Mouse (Mus musculus) natural killer cell, adult 2 months (primary cell): Measurements from ENCODE around the gene Hoxc5.
A peak's percentile ranks its signal among the peaks of the same experiment; 100 is the strongest.

Experiments used
- DNase-seq, 2 experiments: peaks; one replicate each; pipeline ENCODE4 v3.0.0; 2022; ENCODE audit warnings: low spot score in 2 of 2

Gene Hoxc5

DNA sequence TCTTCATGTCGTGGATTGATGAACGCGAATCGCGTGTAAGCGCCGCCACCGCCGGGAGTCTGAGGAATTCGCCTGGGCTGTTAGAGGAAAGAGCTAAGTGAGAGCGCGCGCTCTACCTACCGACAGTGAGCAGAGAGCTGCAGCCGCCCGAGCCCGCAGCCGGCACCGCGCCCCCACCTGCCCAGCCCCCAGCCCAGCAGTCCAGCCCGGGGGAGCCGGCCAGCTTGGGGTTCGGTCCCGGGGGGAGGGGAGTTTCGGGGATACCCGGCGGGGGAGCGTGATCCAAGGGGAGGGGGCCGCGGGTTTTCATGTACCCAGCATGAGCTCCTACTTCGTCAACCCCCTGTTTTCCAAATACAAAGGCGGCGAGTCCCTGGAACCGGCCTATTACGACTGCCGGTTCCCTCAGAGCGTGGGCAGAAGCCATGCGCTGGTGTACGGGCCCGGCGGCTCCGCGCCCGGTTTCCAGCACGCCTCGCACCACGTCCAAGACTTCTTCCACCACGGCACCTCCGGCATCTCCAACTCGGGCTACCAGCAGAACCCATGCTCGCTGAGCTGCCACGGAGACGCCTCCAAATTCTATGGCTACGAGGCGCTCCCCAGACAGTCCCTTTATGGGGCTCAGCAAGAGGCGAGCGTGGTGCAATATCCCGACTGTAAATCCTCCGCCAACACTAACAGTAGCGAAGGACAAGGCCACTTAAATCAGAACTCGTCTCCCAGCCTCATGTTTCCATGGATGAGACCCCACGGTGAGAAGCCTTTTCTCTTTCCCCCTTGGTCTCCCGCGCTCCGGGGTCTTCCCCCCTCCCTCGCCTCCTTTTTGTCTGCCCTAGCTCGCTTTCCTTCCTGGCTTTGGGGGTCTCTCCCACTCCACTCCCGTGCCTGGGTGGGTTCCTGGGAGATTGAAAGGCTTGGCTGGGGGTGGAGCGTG lies 23.5 kb downstream of the Hoxc5 start, which contains the start of gene Hoxc8:
TSS of gene Hoxc8 (plus strand) at position 147 of the 937 bp plus-strand sequence.
- DNase-seq: no peak

DNA sequence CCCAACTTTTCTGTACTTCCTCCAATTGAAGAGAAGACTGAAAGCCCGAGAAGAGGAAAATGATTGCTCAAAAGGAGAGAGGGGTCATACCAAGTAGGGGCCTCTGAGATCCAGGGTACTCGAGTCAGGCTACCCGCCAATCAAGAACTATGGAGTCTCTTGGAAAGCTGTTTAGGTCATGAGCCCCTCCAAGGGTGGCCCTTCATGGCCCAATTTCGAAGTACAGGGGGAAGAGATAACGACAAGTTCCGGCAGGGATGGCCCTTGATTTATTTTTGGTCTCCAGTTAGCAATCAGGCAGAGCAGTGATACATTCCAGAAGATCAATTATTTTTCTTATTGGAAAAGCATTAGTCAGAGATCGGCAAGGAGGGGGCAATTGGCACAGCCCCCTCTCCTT lies 24.5 kb downstream of the Hoxc5 start:
- no peak for DNase-seq

DNA sequence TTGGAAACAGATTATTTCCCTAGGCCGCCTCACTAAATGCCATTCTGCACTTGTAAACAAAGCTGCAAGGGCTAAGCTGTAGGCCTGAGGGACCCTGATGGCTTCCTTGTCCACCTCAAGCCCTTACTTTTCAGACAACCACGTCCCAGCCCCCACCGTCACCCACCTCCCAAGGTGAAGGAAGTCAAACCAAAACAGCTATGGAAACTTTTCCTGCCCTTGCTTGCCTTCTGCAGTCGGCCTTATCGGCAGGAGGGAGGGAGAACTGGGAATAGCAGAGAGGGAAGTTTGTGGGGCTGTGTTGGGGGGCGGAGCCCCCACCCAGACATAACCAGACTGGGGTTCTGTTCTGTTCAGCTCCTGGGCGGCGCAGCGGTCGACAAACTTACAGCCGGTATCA lies 25.0 kb downstream of the Hoxc5 start:
- DNase-seq: no peak

DNA sequence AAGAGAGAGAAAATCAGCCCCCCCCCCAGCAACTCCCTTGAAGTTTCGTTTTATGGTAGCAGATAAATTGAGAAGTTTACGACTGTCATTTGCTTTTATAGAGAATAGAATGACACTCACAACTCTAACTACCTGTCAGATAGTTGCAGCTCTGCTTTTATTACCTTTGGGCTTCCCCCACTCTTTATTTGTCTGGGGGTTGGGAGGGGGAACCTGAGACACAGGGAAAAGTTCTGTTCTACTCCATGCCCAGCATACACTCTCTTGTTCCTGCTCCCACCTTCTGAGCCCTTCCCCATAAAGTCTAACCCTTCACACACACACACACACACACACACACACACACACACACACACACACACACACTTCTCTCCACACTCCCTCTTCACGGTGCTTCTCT lies 25.6 kb downstream of the Hoxc5 start:
- DNase-seq: no peak

DNA sequence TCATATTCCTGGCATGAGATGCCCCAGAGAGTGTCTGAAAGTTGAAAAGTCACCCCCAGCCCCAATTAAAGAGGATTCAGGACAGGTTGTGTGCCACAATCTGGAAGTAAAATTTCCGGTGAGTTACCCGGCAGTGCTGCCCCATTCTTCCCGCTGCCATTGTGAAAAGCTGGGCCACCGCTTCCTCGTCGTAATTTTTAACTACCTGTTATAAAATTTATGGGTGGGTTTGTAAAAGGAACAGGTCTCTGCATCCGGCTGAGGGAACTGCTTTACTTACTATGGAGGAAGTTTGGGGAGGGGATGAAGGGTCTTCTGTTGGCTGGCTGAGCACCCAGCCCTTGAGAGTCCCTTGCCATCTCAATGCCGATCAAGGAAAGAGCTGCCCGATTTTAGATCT lies 29.3 kb downstream of the Hoxc5 start:
- no peak for DNase-seq

DNA sequence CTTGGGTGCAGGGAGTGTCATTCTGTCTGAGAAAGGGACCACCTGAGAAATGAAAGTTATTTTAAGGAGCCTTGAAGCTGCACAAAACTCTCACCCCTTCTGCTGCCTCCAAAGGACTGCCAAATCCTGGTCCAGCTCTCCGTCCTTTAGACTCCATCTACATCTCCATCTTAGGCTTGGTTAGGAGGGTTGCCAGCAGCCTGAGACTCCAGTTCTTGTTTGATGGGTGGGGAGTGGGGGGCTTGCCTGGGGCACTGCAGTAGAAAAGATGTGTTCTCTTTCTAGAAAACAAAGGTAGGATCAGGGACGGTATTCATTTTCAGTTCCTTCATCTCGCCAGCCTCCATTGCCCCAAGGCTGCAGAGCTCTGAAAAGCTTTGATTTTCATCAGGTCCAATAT lies 30.2 kb downstream of the Hoxc5 start:
- no peak for DNase-seq

DNA sequence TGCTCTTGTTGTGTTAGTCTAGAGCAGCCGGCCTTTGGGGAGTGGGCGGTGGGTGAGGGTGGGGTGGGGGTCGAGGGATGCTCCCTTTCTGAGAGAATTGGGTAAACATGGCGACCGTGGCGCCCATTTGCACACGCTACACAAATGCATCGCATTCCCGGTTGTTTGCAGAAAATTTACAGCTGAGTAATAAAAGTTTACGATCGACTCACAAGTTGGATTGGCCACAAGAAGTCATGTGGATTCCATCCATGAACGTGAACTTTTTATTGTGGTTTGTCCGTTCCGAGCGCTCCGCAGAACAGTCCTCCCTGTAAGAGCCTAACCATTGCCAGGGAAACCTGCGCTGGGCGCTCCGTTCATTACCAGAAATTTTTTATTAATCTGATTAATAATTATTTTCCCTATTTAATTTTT lies 30.7 kb downstream of the Hoxc5 start, which contains the start of gene Hoxc6:
TSS of gene Hoxc6 (plus strand) at position 319 of the 417 bp plus-strand sequence.
- no peak for DNase-seq

DNA sequence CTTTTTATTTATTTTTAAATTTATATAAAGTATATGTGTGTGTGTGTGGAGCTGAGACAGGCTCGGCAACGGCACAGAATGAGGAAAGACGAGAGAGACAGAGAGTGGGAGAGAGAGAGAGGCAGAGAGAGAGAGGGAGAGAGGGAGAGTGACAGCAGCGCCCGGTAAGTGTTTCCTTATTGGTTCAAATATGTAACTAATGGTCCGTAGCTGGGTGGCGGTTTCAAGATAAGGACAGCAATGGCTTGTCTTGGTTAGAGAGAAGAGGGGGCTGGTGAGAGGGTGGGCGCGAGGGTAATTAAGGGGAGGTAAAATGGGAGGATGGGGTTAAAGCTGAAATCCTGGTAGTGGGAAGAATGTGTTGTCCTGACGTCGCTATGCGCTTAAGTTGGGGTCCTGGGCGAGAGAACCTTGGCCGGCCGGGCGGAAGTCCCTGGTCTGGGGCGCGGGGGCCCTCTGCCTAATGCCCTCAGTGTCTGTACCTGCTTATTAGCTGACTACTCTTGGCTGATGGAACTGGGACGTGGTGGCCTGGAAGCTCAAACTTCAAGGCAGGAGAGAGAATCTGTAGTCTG lies 31.5 kb downstream of the Hoxc5 start:
- no peak for DNase-seq

DNA sequence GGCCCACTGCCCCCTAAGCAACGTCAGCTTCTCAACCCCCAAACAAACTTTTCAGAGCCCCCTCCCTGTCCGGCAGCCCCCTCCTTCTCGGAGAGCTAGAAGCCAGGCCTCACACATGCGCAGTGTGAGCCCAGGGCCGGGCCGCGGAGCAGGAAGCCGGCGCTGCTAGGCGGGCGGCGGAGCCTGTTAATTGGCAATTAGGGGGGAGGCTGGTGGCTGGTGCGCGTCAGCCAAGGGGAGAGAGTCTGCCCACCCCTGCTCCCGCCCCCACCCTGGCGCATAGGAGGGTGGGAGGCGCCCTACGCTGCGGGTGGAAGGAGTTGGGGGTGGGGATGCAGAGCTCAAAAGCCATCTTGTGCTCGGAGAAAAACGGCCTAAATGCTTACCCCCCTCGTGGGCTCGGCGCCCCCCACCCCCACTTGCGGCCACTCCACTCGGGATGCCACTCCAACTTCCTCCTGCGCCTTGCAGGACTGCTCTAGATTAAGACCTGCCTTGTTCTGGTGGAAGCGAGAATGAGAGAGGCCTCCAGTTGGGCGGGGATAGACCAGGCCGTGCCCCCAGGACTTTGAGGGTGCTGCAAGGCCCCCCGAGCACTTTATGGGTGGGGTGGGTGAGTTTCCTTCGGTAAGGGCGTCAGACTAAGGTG lies 32.1 kb downstream of the Hoxc5 start:
- peak; percentile 68 to 69 for DNase-seq

DNA sequence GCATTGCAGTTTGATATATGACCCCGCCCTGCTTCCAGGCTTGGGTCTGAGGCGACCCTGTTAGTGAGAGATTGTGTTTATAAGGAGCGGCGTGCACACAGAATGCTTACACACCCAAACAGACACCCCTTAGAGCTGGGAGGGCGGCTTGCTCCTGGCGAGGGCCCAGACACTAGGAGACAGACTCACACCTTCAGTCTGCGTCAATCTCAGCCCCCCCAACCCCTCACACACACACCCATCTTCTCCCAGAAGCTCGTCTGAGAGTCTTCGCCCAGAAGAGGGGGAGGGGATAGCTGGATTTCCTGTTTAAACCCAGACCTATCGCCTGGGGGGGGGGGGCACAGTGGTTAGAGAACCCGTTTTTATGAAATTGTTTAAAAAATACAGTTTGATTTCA lies 32.7 kb downstream of the Hoxc5 start:
- peak in 1 of 2 experiments; percentile 44 for DNase-seq

DNA sequence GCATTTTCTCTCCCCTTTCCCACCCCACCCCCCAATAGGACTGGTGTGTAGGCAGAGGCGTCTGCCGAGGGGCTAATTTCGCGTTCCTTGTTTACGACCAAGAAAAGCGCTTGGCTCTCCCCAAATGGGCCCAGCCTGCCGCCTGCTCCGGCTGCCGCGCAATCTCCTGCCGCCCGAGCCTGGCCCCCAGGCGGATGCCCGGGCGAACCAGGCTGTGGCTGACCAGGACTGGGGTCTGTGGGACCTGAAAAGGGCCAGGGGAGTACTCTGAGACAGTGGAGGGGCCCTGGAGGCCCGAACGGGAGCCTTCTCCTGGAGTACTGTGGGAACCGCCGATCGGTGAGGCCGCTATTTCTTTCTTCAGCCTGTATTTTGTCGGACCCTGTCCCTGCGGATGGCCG lies 33.3 kb downstream of the Hoxc5 start:
- DNase-seq: no peak

DNA sequence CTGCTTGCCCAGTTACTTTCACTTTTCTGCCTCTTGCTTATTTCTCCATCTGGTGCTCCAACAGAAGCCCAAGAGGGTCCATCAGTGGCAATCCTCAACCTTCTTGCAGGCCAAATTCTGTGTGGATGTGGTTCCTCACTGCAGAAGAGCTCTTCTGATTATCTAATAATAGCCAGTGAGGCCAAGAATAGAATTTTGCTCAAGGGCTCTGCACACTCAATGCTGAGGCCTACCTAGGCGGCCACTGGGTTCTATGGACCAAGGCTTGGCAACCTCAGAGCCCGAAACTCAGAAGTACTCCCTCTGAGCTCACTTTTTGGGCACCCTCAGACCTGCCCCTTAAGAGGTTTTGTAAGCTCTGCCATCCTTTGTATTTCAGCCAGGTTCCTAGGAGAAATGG lies 34.1 kb downstream of the Hoxc5 start:
- no peak for DNase-seq

DNA sequence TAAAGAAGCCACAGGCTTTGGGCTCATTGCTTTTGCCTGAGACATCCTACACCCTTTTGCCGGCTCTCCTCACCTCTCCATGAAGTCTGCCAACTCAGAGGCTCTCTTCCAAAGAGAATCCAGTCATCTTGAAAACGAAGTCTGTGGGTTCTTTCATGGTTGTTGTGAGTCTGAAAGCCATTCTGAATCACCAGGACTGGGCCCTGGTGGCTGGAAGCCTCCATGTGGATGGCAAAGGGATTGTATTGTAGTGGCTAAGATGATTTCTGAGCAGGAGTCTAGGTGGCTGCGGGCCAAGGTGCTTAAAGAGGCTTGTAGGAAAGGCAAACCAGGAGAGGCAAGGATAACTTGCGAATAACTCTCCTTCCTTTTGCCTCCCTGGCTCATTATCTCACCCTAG lies 34.9 kb downstream of the Hoxc5 start:
- no peak for DNase-seq

DNA sequence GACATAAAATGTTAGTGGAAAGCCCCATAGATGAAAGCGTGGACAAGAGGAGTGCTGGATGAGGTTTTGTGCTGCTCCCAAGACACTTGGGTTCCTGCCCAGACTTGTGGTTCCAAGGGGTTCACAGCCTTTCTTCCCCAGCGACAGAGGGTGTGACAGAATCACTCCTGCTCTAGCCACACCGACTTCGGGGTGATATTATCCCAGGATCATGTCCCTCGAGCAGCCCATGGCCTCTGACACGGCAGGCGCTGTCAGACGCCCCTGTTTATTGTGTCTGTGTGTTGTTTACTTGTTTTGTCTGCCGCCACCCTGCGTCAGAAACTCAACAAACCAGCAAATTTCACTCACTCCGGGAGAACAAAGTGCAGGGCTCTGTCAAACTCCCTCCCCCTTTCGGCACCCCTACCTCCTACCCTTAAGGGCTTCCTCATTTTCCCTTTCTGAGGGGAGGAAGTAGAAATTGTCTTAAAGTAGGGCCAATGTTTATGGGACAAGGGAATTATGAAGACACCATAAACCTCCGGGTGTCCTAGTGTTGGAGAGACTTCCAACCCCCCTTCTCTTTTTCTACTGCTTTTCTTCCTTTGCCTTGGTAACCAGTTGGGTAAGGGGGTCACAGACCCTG lies 35.7 kb downstream of the Hoxc5 start:
- no peak for DNase-seq

DNA sequence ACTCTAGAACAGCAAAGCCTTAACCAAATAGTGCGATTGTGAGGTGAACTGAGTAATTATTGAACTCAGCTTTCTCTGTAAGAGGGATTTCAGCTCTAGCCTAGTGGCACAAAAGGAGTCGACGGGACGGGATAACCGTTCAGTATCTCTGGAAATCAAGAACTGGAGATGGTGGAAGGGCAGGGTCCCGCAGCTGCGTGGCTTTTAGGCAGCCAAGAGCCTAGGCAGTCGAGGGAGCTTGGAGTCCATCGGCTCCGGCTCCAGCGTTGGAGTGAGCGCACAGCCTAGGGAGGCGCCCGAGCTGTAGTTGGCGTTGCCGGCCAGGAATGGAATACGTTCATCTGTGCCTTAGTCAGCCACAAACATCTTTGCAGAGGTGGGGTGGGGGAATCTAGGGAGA lies 38.1 kb downstream of the Hoxc5 start:
- DNase-seq: no peak

DNA sequence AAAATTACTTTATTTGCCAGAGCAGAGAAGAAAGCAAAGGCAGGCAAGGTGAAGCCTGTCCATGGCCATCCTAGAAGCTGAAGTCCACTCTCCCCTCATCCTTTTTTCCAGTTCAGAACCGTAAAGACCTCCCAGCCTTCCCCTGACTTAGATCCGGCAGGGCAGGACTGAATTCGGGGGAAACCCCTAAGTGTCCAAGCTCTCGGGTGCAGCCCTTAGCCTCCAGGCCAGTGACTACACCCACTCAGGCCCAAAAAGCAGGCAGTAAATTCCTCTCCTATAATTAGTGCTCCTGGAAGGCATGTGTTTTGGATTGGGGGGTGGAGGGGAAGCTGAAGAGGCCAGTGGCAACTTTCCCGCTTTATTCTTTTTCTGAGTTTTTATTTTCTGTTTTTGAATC lies 38.6 kb downstream of the Hoxc5 start:
- no peak for DNase-seq

DNA sequence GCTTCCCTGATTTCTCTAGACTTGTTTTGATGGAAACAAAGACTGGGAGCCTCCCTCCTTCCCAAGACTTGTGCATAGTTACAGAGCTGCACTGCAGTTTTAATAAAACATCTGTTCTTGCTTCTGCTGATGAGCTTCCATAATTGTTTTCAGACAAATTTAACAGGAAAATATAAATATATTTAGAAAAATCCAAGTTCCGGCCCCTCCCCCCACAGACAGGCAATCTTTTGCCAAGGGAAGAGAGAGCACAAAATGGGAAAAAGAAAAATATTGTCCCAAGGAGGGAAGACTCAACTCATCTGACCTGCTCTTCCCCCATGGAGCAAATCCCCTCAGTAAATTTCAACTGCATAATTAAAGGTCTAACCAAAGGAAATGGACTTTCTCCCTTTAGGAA lies 39.1 kb downstream of the Hoxc5 start:
- no peak for DNase-seq

DNA sequence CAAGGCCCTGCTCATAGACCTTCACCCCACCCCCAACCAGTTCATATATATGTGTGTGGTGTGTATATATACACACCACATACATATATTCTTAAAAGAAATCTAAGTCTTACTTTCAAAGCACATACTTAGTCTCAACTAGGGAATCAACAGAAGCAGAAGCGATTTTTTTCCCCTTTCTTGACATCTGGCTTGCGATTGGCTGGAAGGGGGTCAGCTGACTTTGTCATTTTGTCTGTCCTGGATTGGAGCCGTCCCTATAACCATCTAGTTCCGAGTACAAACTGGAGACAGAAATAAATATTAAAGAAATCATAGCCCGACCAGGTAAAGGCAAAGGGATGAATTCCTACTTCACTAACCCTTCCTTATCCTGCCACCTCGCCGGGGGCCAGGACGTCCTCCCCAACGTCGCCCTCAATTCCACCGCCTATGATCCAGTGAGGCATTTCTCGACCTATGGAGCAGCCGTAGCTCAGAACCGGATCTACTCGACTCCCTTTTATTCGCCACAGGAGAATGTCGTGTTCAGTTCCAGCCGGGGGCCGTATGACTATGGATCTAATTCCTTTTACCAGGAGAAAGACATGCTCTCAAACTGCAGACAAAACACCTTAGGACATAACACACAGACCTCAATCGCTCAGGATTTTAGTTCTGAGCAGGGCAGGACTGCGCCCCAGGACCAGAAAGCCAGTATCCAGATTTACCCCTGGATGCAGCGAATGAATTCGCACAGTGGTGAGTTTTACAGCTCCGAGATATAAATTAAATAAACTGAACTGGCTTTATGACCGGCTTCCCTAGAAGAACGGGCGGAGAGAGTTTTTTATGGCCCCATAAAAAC lies 42.2 kb downstream of the Hoxc5 start:
- no peak for DNase-seq

DNA sequence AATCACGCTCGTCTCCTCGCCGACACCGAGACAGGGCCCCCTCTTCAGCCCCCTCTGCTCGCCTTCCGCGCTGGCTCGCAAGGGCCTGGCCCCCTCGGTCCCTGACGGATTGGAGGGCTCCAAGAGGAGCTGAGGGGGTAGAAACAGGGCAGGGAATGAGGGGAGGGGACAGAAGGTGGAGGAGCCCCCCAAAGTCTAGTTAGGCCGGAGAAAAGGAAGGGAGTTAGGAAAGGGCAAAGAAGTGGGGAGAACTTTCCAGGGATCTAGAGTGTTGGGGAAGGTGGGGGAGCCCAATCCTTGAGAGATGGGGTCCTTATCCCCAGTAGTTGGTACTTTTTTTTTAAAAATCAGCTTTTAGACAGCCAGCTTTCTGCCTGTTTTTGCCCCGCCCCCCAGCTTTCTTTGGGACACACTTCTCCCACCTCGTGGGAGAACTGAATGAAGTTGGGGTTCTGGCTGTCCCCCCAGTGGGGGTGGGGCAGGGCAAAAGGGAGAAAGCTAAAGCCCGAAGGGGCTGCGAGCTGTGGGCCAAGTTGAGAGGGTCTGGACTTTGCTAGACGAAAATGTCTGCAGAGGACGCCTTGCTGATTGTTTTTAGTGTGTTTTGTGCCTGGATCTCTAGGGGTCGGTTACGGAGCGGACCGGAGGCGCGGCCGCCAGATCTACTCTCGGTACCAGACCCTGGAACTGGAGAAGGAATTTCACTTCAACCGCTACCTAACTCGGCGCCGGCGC lies 43.0 kb downstream of the Hoxc5 start:
- DNase-seq: no peak

DNA sequence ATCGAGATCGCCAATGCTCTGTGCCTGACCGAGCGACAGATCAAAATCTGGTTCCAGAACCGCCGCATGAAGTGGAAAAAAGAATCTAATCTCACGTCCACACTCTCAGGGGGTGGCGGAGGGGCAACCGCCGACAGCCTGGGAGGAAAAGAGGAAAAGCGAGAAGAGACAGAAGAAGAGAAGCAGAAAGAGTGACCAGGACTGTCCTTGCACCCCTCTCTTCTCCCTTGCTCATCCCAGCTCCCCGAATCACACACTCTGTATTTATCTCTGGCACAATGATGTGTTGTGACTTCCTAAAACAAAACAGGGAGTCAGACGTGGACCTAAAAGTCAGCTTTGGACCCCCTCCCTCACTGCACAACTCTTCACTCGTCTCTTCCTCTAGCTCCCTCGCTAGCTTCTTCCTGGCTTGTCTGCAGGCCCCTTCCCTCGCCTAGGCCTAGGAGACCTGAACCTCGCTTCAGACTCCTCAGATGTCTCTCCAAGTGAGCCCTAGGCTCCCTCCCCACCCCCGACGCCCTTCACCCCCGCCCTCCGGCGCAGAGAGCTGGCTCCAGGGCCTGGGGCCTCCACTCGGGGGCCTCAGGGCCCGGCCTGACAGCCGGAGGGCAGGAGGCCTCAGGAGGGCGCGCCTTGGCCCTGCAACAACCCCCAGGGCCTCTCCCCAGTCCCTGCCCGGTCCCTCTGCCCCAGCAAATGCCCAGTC lies 43.8 kb downstream of the Hoxc5 start:
- DNase-seq: no peak
